Mouse (Mus musculus): ENCODE measurements around the gene Arf1. TPM values are rescaled to one million over a fixed set of nuclear protein-coding genes. Genes with fewer than 3 reads are reported as not detected.
A peak's percentile ranks its signal among the peaks of the same experiment; 100 is the strongest.

Gene Arf1
- 702 and 716 TPM in 2 replicates for polyA plus RNA-seq (2015; fragmentation: Nextera tagmentation; extraction: Ambion mirVana)

DNA sequence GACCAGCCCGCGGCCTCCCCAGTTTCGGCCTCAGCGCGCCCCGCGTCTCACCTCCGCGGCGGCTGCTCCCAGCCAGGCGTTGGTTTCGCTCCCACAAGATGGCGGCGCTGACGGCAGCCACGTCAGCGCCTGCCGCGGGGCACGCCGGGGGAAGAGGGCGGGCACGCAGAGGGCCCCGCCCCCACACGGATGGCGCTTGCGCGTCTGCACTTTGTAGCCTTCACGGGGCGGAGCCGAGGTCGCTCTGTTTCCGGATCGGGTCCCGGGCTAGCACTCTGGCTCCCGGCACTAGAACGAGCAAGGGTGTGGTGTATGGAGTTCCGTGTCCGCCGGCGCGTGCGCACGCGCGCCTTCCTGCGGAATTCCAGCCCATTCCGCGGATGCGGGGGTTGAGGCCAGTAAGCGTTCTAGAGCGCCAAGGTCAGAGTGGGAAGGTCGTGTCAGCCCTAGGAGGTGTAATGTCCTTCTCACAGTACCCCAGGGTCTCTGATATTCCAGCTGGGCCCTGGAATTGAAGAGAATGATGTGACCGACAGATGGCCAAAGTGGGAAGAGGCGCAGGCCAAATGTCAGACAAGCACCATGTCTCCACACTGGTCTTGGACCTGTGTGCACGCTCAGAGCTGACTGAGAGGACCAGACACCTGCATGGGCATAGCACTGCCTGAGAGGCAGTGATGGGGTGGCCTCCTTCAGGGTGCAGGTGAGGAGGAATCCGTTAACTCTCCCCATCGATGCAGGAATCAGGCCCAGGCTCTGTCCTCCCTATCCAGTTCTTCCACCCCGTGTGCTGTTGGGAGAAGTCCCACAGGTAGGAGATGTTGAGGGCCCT, at the start of gene Arf1:
Gene Arf1, minus strand, starts transcription at position 149 of the 832 bp plus-strand sequence.
- Histone ChIP-seq H3K27me3 (no peaks in the 10 kb centered on the region), H3K4me1 (peaks cover 41% of the 10 kb centered on the region), H3K9me3 (no peaks in the 10 kb centered on the region), H3K36me3 (peaks cover 8% of the 10 kb centered on the region), H3K4me3 (peak within 1 kb of the TSS; percentile 100), H3K9ac (peak within 1 kb of the TSS; percentile 100), H3K4me2 (replicated peaks) (peak within 1 kb of the TSS; percentile 94), H3K27ac (peak within 1 kb of the TSS; percentile 96)
- 5% methylated on average over 59 of the region's 59 CpGs for WGBS
- ATAC-seq (ENCODE audit: low FRiP score, low read depth) = peak; percentile 95

DNA sequence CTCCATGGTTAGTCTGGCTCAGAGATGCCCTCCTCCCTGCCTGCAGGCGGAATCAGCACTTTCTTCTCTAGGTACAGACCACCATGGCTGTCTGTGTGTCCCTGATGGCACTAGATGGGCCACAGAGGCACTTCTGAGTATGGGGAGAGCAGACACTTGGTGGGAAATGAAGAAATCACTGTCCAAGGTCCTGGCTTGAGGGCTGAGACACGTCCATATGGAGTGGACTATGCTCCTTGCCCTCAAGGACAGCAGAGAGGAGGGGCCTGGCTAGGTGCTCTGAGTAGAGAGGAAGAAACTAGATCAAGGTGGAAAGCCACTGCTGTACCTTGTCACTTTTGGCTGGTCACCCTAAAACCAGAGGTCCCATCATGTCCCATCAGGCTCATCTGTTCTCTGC, 48.8 kb upstream of the Arf1 start:
- H3K9ac ChIP-seq = no peak overlapping the region
- no peaks in the 10 kb centered on the region for H3K9me3 ChIP-seq
- H3K4me2 ChIP-seq (replicated peaks) = no peak overlapping the region
- H3K4me3 ChIP-seq = no peak overlapping the region
- H3K27me3 ChIP-seq = peaks cover 53% of the 10 kb centered on the region
- H3K4me1 ChIP-seq = no peaks in the 10 kb centered on the region
- H3K36me3 ChIP-seq = no peaks in the 10 kb centered on the region
- 26% methylated on average over 2 of the region's 2 CpGs for WGBS
- no peak for ATAC-seq (ENCODE audit: low FRiP score, low read depth)
- no peak overlapping the region for H3K27ac ChIP-seq

GRCm38 (mm10) chr11:59274184-59274583, 46.1 kb upstream of the Arf1 start:
- no peak for ATAC-seq (ENCODE audit: low FRiP score, low read depth)
- 53% methylated on average over 3 of the region's 3 CpGs for WGBS
- no peak overlapping the region for H3K27ac ChIP-seq
- no peak overlapping the region for H3K9ac ChIP-seq
- H3K4me1 ChIP-seq = no peaks in the 10 kb centered on the region
- no peak overlapping the region for H3K4me3 ChIP-seq
- H3K36me3 ChIP-seq = no peaks in the 10 kb centered on the region
- peaks cover under 1% of the 10 kb centered on the region; the same call in 1 of the 2 replicates for H3K9me3 ChIP-seq
- H3K4me2 ChIP-seq (replicated peaks) = no peak overlapping the region
- peaks cover 32% of the 10 kb centered on the region for H3K27me3 ChIP-seq

- Histone ChIP-seq H3K36me3 (no peaks in the 10 kb centered on the region), H3K4me2 (replicated peaks) (no peak overlapping the region), H3K9me3 (peaks cover 12% of the 10 kb centered on the region; the same call in 1 of the 2 replicates), H3K9ac (no peak overlapping the region), H3K27me3 (peaks cover 56% of the 10 kb centered on the region), H3K4me1 (peaks cover 13% of the 10 kb centered on the region), H3K4me3 (no peak overlapping the region), H3K27ac (no peak overlapping the region)
- WGBS = 32% methylated on average over 6 of the region's 6 CpGs
- ATAC-seq (ENCODE audit: low FRiP score, low read depth) = no peak
Measured at GRCm38 (mm10) chr11:59266727-59267126, 38.7 kb upstream of the Arf1 start.

GRCm38 (mm10) chr11:59265154-59265813, 37.2 kb upstream of the Arf1 start:
- H3K4me1 ChIP-seq = peaks cover 13% of the 10 kb centered on the region

GRCm38 (mm10) chr11:59264593-59264992, 36.5 kb upstream of the Arf1 start:
- no peaks in the 10 kb centered on the region for H3K36me3 ChIP-seq
- WGBS = 7% methylated on average over 8 of the region's 8 CpGs
- peak overlapping the region; percentile 79 for H3K9ac ChIP-seq
- peak overlapping the region; percentile 87 for H3K4me2 ChIP-seq (replicated peaks)
- H3K4me3 ChIP-seq = peak overlapping the region; percentile 57
- H3K27ac ChIP-seq = no peak overlapping the region
- peaks cover 12% of the 10 kb centered on the region; the same call in 1 of the 2 replicates for H3K9me3 ChIP-seq
- ATAC-seq (ENCODE audit: low FRiP score, low read depth) = no peak
- H3K27me3 ChIP-seq = peaks cover 62% of the 10 kb centered on the region
- H3K4me1 ChIP-seq = peaks cover 13% of the 10 kb centered on the region

More at GRCm38 (mm10) chr11:59265154-59265813, 37.2 kb upstream of the Arf1 start:
- Histone ChIP-seq H3K27ac (no peak overlapping the region), H3K9ac (no peak overlapping the region), H3K9me3 (peaks cover 12% of the 10 kb centered on the region; the same call in 1 of the 2 replicates), H3K27me3 (peaks cover 59% of the 10 kb centered on the region), H3K4me2 (replicated peaks) (no peak overlapping the region), H3K4me3 (no peak overlapping the region), H3K36me3 (no peaks in the 10 kb centered on the region)
- ATAC-seq (ENCODE audit: low FRiP score, low read depth) = no peak
- WGBS = 61% methylated on average over 8 of the region's 8 CpGs

- Histone ChIP-seq H3K4me1 (peaks cover 13% of the 10 kb centered on the region), H3K4me3 (peak overlapping the region; percentile 57), H3K27me3 (peaks cover 62% of the 10 kb centered on the region), H3K27ac (no peak overlapping the region), H3K4me2 (replicated peaks) (peak overlapping the region; percentile 87), H3K36me3 (no peaks in the 10 kb centered on the region), H3K9me3 (peaks cover 10% of the 10 kb centered on the region; the same call in 1 of the 2 replicates), H3K9ac (peak overlapping the region; percentile 79)
- under 1% methylated on average over 50 of the region's 56 CpGs for WGBS
- ATAC-seq (ENCODE audit: low FRiP score, low read depth) = peak; percentile 70
Measured at GRCm38 (mm10) chr11:59263870-59264563, 35.9 kb upstream of the Arf1 start.

DNA sequence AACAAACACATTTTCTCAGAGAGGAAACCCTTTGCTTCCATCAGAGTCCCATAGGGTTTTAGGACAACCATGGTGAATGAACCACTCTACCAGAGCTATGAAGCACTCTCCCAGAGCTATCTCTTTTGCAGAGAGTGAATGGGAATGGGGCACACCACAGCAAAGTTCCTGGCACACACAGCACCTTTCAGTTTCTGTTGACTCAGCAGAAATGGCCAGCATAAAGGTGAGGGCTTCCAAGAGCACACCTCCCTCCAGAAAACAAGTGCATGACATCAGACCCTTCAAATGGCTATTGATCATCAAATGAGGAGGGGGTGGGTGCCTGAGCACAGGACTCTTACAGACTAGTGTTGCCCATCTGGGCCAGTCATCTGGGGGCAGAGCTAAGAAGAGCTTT, 34.2 kb upstream of the Arf1 start:
- Histone ChIP-seq H3K27me3 (peaks cover 61% of the 10 kb centered on the region), H3K4me1 (peaks cover 13% of the 10 kb centered on the region), H3K9ac (no peak overlapping the region), H3K27ac (no peak overlapping the region), H3K4me2 (replicated peaks) (no peak overlapping the region), H3K36me3 (no peaks in the 10 kb centered on the region), H3K9me3 (no peaks in the 10 kb centered on the region), H3K4me3 (no peak overlapping the region)
- no peak for ATAC-seq (ENCODE audit: low FRiP score, low read depth)

- Histone ChIP-seq H3K27me3 (peaks cover 52% of the 10 kb centered on the region), H3K4me2 (replicated peaks) (no peak overlapping the region), H3K4me3 (no peak overlapping the region), H3K36me3 (no peaks in the 10 kb centered on the region), H3K4me1 (peaks cover 13% of the 10 kb centered on the region), H3K9me3 (no peaks in the 10 kb centered on the region), H3K27ac (no peak overlapping the region), H3K9ac (no peak overlapping the region)
- ATAC-seq (ENCODE audit: low FRiP score, low read depth) = no peak
- 82% methylated on average over 10 of the region's 10 CpGs for WGBS
Measured at GRCm38 (mm10) chr11:59260706-59261493, 32.8 kb upstream of the Arf1 start.

DNA sequence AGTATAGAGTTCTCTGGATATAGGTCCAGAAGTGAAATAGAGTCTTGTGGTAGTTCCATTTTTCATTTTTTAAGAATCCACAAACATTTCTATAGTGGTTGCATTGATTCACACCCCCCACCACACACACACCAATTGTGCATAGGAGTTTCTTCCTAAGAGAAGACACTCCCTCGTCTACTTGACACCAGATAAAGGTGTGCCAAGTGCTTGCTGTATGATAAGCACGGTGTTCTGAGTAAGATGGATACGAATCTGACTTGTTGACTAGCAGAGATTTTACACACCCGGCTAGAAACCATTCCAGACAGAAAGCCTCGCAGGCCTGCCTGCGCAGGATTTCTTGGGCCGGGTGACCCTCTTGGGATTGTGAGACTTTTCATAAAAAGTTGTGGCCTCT, 31.6 kb upstream of the Arf1 start:
- H3K27me3 ChIP-seq = peaks cover 44% of the 10 kb centered on the region
- peaks cover 13% of the 10 kb centered on the region for H3K4me1 ChIP-seq
- H3K27ac ChIP-seq = no peak overlapping the region
- H3K36me3 ChIP-seq = no peaks in the 10 kb centered on the region
- no peaks in the 10 kb centered on the region for H3K9me3 ChIP-seq
- no peak overlapping the region for H3K4me2 ChIP-seq (replicated peaks)
- H3K9ac ChIP-seq = no peak overlapping the region
- WGBS = 86% methylated on average over 7 of the region's 7 CpGs
- no peak for ATAC-seq (ENCODE audit: low FRiP score, low read depth)
- H3K4me3 ChIP-seq = no peak overlapping the region

DNA sequence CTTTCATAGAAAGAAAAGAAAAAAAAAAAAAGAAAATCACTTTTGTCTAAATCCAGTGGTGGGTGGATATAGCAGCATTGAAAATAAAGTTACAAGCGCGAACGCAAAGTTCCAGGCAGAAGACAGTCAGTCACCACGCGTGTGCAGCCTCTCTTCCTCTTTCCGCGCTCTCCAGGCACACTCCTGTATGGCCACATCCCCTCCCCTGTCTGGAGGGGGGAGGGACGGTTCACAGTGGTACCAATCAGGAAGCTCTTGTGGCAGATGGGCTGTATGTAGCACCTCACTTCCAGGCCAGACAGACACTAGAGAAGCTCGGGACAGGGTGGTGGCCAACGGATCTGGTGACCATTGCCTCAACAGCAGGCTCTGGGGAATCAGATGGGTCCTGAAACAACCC, 20.0 kb upstream of the Arf1 start:
- Histone ChIP-seq H3K27me3 (peaks cover 30% of the 10 kb centered on the region; the same call in 1 of the 2 replicates), H3K4me2 (replicated peaks) (no peak overlapping the region), H3K27ac (no peak overlapping the region), H3K4me3 (no peak overlapping the region), H3K4me1 (no peaks in the 10 kb centered on the region; the same call in 1 of the 2 replicates), H3K36me3 (no peaks in the 10 kb centered on the region), H3K9ac (no peak overlapping the region), H3K9me3 (no peaks in the 10 kb centered on the region)
- ATAC-seq (ENCODE audit: low FRiP score, low read depth) = no peak
- WGBS = 64% methylated on average over 10 of the region's 10 CpGs

Measured in limb, embryonic 13.5 days (tissue).